Mouse (Mus musculus) neural tube, embryonic 11.5 days (tissue): ENCODE data around the gene Msmb. TPM values are rescaled to one million over a fixed set of nuclear protein-coding genes. Genes with fewer than 3 reads are reported as not detected.
"Not testable (repeated sequence)": the region's sequence is repeated elsewhere in the genome, so short reads cannot be mapped to it uniquely, and the experiment has no call there.

Experiments
- ATAC-seq: fragments of 200-750 bp; cut with Nextera tagmentation; 2 replicates; pipeline ENCODE4 v1.8.0; 2017; ENCODE audit warnings: moderate number of reproducible peaks, mild to moderate bottlenecking, moderate TSS enrichment, moderate library complexity; ENCODE audit not compliant: insufficient read depth, low FRiP score, low TSS enrichment
- DNase-seq: peaks from one replicate; pipeline ENCODE4 v3.0.0-alpha.2; 2015; ENCODE audit warnings: low spot score
- H3K27ac ChIP-seq: fragments of 300-500 bp; sonication (generic); 2 replicates; pipeline ENCODE4 v1.5.1; 2014; ENCODE audit warnings: low read depth, mild to moderate bottlenecking, low read length
- H3K27me3 ChIP-seq: fragments of 300-500 bp; sonication (generic); 2 replicates; pipeline ENCODE4 v1.6.1; 2014; ENCODE audit warnings: mild to moderate bottlenecking, low read length, mixed read lengths; ENCODE audit not compliant: control insufficient read depth, insufficient read depth
- H3K36me3 ChIP-seq: fragments of 300-500 bp; sonication (generic); 2 replicates; pipeline ENCODE4 v1.6.1; 2014; ENCODE audit warnings: mild to moderate bottlenecking, low read length, moderate library complexity, mixed read lengths; ENCODE audit not compliant: control insufficient read depth, insufficient read depth
- H3K4me1 ChIP-seq: fragments of 300-500 bp; sonication (generic); 2 replicates; pipeline ENCODE4 v1.6.1; 2014; ENCODE audit warnings: low read length, mixed read lengths; ENCODE audit not compliant: control insufficient read depth, insufficient read depth
- H3K4me2 ChIP-seq: fragments of 300-500 bp; sonication (generic); 2 replicates; pipeline ENCODE4 v1.6.1; 2014; ENCODE audit warnings: low read depth, mild to moderate bottlenecking, moderate library complexity
- H3K4me3 ChIP-seq: fragments of 300-500 bp; sonication (generic); 2 replicates; pipeline ENCODE4 v1.5.1; 2014; ENCODE audit warnings: low read depth, low read length
- H3K9ac ChIP-seq: fragments of 300-500 bp; sonication (generic); 2 replicates; pipeline ENCODE4 v1.6.1; 2014; ENCODE audit warnings: mild to moderate bottlenecking, low read length
- H3K9me3 ChIP-seq: fragments of 300-500 bp; sonication (generic); 2 replicates; pipeline ENCODE4 v1.6.1; 2016; ENCODE audit warnings: low read length; ENCODE audit not compliant: control insufficient read depth
- WGBS: fragments of 180-500 bp; shearing (Covaris S2); extraction: QIAGEN DNeasy Blood & Tissue Kit; methylation state at CpG from one replicate; pipeline ENCODE4 v1.1.7; 2014; 5-methylcytosine and 5-hydroxymethylcytosine counted together
- polyA plus RNA-seq: library from polyadenylated mRNA; unstranded; fragments of >200 nt; fragmentation: Nextera tagmentation; extraction: Ambion mirVana; gene quantifications from 2 replicates; pipeline ENCODE4 v1.2.1, GENCODE M21; 2014

Gene Msmb
- polyA plus RNA-seq, 1 experiment from 2014 or later = not detected

DNA sequence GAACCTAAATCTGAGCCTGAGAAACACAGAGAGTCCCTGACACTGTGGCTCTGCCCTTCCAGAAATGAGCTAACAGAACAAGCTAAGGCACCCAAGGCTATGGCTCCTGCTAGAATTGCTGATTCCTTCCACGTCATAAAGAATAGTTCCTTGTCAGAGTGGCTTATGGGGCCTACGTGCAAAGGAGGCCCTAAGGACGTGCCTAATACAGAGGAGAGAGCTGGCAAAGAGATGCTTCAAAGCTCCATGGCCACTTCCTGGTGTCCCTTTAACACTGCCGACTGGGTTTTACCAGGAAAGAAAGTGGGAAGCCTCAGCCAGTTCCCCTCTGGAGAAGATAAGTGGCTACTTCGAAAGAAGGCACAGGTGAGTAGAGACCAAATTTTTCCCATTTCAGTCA is 34.8 kb downstream of the Msmb start:
- H3K36me3 ChIP-seq = peaks cover 11% of the 10 kb centered on the region
- not testable (repeated sequence) for H3K4me3 ChIP-seq, ATAC-seq, H3K9me3 ChIP-seq, H3K4me2 ChIP-seq, H3K4me1 ChIP-seq, H3K9ac ChIP-seq, DNase-seq, H3K27me3 ChIP-seq, H3K27ac ChIP-seq
- WGBS = 77% methylated on average over 4 of the region's 5 CpGs

DNA sequence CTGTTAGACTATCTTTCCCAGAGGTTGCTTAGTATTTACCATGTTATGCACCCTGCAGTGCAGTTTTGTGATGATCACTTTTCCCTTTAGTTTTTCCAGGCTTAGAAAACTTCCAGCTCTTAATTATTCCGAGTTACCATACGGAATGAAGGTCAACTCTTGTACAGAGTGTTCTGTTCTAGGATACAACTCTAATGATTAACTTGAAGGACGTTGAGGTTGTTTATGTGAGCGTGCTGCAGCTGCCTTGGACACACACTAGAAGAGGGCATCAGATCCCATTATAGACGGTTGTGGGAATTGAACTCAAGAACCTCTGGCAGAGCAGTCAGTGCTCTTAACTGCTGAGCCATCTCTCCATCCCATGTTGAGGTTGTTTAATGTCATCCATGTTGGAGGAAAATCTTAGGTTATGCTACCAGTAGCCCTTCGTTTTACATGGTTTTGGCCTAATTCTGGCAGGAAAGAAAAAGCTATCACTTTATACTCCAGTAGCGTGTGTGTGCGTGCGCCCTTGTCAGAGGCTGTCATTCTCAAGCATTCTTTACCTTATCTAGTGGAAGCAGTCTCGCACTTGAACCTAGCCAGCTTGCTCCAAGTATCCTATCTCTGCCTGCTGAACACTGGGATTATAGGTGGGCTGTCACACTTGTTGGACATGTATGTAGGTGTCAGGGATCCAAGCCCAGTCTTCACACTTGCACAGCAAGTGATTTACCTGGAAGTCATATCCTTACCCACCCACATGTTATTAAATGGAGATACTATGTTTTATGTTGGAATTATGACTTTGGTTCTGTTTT is 37.8 kb downstream of the Msmb start:
- H3K4me1 ChIP-seq = no peaks in the 10 kb centered on the region
- H3K9ac ChIP-seq = no peak overlapping the region
- no peaks in the 10 kb centered on the region for H3K27me3 ChIP-seq
- peaks cover 10% of the 10 kb centered on the region for H3K36me3 ChIP-seq
- no peak overlapping the region for H3K4me2 ChIP-seq
- ATAC-seq (no peak), DNase-seq (no peak)
- H3K27ac ChIP-seq = no peak overlapping the region
- no peaks in the 10 kb centered on the region for H3K9me3 ChIP-seq
- H3K4me3 ChIP-seq = no peak overlapping the region
- WGBS = 92% methylated on average over 10 of the region's 10 CpGs

GRCm38 (mm10) chr14:32180861-32181260 is 39.0 kb downstream of the Msmb start:
- ATAC-seq = no peak
- Histone ChIP-seq H3K4me3 (no peak overlapping the region), H3K4me2 (no peak overlapping the region), H3K27ac (no peak overlapping the region), H3K36me3 (peaks cover 10% of the 10 kb centered on the region), H3K27me3 (no peaks in the 10 kb centered on the region), H3K9ac (no peak overlapping the region), H3K9me3 (no peaks in the 10 kb centered on the region), H3K4me1 (no peaks in the 10 kb centered on the region)
- WGBS = 93% methylated on average over 6 of the region's 6 CpGs
- no peak for DNase-seq

DNA sequence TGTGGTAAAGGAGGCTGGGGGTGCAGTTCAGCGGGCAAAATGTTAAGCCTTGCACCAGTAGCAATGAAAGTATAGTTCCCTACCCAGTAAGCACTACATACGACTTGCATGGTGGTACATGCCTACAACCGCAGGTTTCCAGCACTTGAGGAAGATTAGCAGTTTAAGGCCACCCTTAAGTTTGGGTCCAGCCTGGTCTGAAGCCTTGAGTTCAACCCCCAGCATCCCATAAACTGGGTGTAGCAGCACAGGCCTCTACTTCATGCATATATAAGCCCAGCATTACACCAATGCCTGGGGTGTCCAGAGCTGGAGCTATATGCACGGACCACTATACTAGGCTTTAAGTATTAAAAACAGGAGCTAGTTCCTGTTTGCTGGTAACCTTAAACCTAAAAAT is 42.0 kb downstream of the Msmb start:
- H3K27ac ChIP-seq = no peak overlapping the region
- no peaks in the 10 kb centered on the region for H3K27me3 ChIP-seq
- no peak overlapping the region for H3K9ac ChIP-seq
- ATAC-seq (no peak), DNase-seq (no peak)
- H3K36me3 ChIP-seq = peaks cover 12% of the 10 kb centered on the region
- WGBS = 94% methylated on average over 4 of the region's 4 CpGs
- no peaks in the 10 kb centered on the region for H3K9me3 ChIP-seq
- no peak overlapping the region for H3K4me2 ChIP-seq
- no peak overlapping the region for H3K4me3 ChIP-seq
- H3K4me1 ChIP-seq = no peaks in the 10 kb centered on the region

DNA sequence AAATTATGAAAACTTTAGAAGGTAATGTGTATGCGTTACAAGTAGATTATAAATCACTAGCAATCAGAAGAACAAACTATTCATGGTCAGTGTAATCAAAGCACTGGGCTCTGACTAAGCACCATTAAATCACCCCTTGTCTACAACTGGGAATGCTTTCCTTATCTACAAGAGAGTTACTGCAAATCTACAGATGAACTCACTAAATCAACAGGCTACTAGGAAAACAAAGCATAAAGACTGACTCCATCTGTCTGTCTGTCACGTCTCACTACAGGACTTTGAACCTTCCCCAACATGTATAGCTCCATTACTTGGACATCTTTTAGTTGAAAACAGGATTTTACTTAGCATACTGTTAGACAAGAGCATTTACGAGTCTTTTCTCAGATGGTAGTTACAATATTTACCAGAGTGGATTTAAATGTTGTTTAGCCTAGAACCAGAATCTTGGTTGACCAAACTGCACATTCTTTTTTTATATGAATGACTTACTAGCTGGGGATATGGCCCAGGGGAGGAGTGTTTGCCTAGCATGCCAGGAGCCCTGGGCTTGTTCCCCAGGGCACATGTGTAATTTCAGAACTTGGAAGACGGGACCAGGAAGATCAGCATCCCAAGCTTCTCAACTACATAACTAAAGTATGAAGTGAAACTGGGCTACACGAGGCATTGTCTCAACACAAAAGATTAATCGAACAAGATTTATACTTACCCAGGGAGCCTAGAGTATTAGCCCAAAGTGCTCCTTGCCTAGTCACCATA is 49.0 kb downstream of the Msmb start:
- Histone ChIP-seq H3K9ac (no peak overlapping the region), H3K27me3 (no peaks in the 10 kb centered on the region), H3K27ac (no peak overlapping the region), H3K4me3 (no peak overlapping the region), H3K4me2 (no peak overlapping the region), H3K36me3 (peaks cover 7% of the 10 kb centered on the region), H3K4me1 (no peaks in the 10 kb centered on the region), H3K9me3 (no peaks in the 10 kb centered on the region)
- ATAC-seq (no peak), DNase-seq (no peak)
- 92% methylated on average over 6 of the region's 6 CpGs for WGBS

GRCm38 (mm10) chr14:32191926-32192325 is 50.1 kb downstream of the Msmb start:
- H3K27me3 ChIP-seq = no peaks in the 10 kb centered on the region
- no peak overlapping the region for H3K9ac ChIP-seq
- no peaks in the 10 kb centered on the region for H3K9me3 ChIP-seq
- H3K4me1 ChIP-seq = no peaks in the 10 kb centered on the region
- peaks cover 8% of the 10 kb centered on the region for H3K36me3 ChIP-seq
- no peak overlapping the region for H3K27ac ChIP-seq
- WGBS = 93% methylated on average over 5 of the region's 5 CpGs
- ATAC-seq (no peak), DNase-seq (no peak)
- no peak overlapping the region for H3K4me3 ChIP-seq
- no peak overlapping the region for H3K4me2 ChIP-seq

DNA sequence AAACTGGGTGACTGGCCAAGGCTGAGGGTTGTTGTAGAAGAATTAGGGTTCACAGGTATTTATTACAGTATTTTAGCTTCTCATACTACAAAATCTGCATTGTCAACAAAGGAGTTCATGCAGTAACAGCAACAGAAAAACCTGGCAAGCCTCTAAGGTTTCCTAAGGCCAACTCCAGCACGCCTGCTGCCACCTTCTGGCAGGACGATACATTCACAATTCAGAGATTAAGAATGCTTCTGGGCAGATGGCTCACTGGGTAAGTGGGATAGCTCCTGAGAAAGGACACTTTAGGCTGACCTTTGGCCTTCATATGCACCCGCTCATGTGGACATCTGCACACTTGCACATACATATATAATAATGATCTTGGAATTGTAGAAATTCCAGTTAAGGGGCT is 50.6 kb downstream of the Msmb start:
- Histone ChIP-seq H3K4me2 (no peak overlapping the region), H3K36me3 (peaks cover 10% of the 10 kb centered on the region), H3K27ac (no peak overlapping the region), H3K4me1 (no peaks in the 10 kb centered on the region), H3K9ac (no peak overlapping the region), H3K27me3 (no peaks in the 10 kb centered on the region), H3K9me3 (no peaks in the 10 kb centered on the region), H3K4me3 (no peak overlapping the region)
- 60% methylated on average over 3 of the region's 3 CpGs for WGBS
- ATAC-seq (no peak), DNase-seq (peak; percentile 48)

- H3K4me2 ChIP-seq, DNase-seq, ATAC-seq, H3K27ac ChIP-seq, H3K27me3 ChIP-seq, H3K9me3 ChIP-seq, H3K4me1 ChIP-seq, H3K4me3 ChIP-seq, H3K9ac ChIP-seq: not testable (repeated sequence)
- peaks cover 13% of the 10 kb centered on the region for H3K36me3 ChIP-seq
- WGBS = 85% methylated on average over 5 of the region's 5 CpGs
Observed at GRCm38 (mm10) chr14:32193557-32193956, 51.7 kb downstream of the Msmb start.

DNA sequence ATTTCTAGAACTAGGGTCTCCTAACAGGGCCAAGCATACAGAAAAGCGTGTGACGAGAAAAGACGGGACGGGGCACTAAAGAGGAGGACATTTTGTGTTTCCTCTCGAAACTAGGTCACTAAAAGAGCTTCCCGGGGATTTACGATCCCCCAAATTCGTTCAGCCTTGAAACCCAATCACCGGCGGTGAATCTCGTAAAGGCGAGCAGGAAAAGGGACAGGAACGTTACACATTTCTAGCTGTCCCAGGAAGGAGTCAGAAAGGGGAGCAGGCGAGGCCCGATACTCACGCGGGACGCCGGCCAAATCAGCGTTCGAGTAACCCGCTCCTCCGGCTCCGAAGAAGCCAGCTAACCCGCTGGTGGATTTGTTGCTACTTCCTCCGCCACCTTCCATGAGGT is 59.5 kb downstream of the Msmb start:
- peak overlapping the region; percentile 82 for H3K9ac ChIP-seq
- DNase-seq (peak; percentile 50), ATAC-seq (no peak; the same call in 1 of the 2 replicates)
- H3K9me3 ChIP-seq = no peaks in the 10 kb centered on the region
- no peak overlapping the region for H3K27ac ChIP-seq
- 0% methylated on average over 24 of the region's 26 CpGs for WGBS
- peak overlapping the region; percentile 64 for H3K4me2 ChIP-seq
- peak overlapping the region; percentile 99 for H3K4me3 ChIP-seq
- peaks cover 17% of the 10 kb centered on the region for H3K4me1 ChIP-seq
- peaks cover 8% of the 10 kb centered on the region; the same call in 1 of the 2 replicates for H3K36me3 ChIP-seq
- no peaks in the 10 kb centered on the region for H3K27me3 ChIP-seq
